Mouse (Mus musculus): ENCODE measurements around the gene Grin2c. TPM values are rescaled to one million over a fixed set of nuclear protein-coding genes. Genes with fewer than 3 reads are reported as not detected.

Gene Grin2c
- polyA plus RNA-seq, 1 experiment = 0.89 TPM

DNA sequence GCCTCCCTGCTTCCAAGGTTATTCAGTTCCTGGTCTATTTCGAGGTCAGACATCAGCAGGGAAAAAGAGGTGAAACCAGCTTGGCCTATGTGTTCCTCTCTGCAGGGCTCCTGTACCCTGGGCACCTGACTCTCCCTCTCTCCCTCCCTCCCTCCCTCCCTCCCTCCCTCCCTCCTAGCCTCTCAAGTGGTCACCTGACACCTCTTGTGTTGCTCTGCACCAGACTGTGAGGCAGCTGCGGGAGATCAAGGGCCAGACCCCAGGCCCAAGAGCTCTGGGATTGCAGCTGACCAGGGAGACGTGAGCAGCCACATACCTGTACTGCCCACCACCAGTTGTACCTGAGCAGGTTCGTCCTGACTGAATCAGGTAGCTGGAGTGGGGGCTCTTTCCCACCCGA lies 51.9 kb downstream of the Grin2c start:
- no peak for TF ChIP-seq POLR2A (IDR thresholded peaks at IDR 0.05; ENCODE audit: borderline replicate concordance, extremely low read depth, insufficient read depth, insufficient read length, poor library complexity, severe bottlenecking)
- no peak for TF ChIP-seq CTCF (IDR thresholded peaks at IDR 0.05; ENCODE audit: borderline replicate concordance, extremely low read depth, insufficient read depth, insufficient read length)
- DNase-seq (ENCODE audit: low read depth) = no peak

DNA sequence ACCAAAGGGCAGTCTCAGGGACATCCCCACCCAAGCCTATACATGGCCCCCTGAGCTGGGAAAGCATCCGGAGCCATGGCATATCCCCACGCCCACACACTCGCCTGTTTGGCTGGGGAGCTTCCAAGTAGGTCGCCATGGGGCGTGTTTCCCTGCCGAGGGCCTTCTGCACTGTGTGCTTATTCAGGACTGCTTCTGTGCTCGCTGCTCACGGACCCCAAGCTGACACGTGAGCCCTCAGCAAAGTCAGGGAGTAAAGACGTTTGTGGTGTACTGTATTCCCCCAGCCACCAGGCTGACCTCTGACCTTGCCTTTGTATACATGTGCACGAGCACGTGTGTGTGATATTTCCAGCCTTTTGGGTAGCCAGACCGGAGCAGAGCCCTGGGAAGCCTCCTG lies 54.9 kb downstream of the Grin2c start:
- TF ChIP-seq CTCF (IDR thresholded peaks at IDR 0.05; ENCODE audit: borderline replicate concordance, extremely low read depth, insufficient read depth, insufficient read length) (no peak), POLR2A (IDR thresholded peaks at IDR 0.05; ENCODE audit: borderline replicate concordance, extremely low read depth, insufficient read depth, insufficient read length, poor library complexity, severe bottlenecking) (no peak)

DNA sequence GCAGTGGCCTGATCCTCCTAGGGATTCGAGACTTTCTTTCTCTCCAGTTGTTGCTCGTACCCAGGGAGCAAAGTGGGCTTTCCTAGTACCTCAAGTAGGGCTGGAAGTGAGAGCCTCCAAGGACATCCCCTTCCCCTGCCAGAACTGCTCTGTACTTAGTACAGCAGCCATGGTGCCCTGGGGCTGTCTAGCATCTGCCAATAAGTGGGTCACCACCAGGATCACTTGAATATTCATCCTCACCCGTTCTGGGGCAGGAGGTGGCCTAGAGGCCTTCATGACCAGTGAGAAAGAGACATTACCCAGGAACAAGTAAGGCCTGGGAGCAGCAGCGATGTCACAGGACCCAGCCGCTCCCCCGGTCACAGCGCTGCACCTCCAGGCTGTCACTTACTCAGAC lies 57.1 kb downstream of the Grin2c start:
- no peak for TF ChIP-seq POLR2A (IDR thresholded peaks at IDR 0.05; ENCODE audit: borderline replicate concordance, extremely low read depth, insufficient read depth, insufficient read length, poor library complexity, severe bottlenecking)
- no peak for TF ChIP-seq CTCF (IDR thresholded peaks at IDR 0.05; ENCODE audit: borderline replicate concordance, extremely low read depth, insufficient read depth, insufficient read length)

More for the DNA sequence above, 54.9 kb downstream of the Grin2c start:
- no peak for DNase-seq (ENCODE audit: low read depth)

DNA sequence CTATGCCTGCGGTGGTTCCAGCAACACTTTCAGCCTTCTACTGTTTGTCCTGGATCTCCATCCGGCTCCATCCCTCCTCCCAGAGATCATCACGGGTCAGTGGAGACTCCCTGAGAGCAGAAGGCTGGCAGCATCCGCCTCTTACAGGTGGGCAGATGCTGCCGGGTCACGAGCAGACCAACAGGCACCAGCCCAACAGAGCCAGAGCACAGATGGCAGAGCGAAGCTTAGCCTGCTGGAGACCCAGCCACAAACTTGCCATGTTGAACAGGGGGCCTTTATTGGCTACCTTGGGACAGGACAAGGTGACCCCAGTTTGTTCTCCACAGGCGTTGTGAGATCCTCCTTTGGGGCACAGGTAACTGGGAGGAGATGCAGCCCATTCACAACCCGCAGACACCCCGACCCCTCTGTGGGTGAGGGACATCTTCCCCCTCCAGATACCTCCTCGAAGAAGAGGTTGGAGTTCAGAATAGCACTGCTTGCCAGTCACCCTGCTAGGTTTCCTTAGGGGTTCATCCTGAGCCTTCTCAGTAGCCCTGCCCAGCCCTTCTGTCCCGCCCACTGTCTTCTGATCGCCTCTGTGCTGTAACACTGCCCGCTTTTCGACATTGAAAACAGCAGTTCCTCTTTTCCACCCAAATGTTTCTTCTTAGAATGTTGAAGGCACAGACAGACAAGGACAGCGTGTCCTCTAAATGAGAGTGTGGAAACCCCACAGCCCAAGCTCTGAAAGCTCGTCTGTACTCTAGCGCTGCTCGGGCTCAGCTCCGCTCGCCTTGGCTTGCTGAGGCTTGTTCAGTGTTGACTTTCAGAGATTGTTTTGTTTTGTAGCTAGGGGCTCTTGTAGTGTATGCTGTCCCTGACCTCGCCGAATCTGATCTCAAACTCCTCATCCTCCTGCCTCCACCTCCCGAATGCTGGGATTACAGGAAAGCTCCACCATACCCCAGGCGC lies 58.0 kb downstream of the Grin2c start:
- TF ChIP-seq POLR2A (IDR thresholded peaks at IDR 0.05; ENCODE audit: borderline replicate concordance, extremely low read depth, insufficient read depth, insufficient read length, poor library complexity, severe bottlenecking) (no peak), CTCF (IDR thresholded peaks at IDR 0.05; ENCODE audit: borderline replicate concordance, extremely low read depth, insufficient read depth, insufficient read length) (no peak)
- DNase-seq (ENCODE audit: low read depth) = no peak

More for the DNA sequence above, 57.1 kb downstream of the Grin2c start:
- no peak for DNase-seq (ENCODE audit: low read depth)

DNA sequence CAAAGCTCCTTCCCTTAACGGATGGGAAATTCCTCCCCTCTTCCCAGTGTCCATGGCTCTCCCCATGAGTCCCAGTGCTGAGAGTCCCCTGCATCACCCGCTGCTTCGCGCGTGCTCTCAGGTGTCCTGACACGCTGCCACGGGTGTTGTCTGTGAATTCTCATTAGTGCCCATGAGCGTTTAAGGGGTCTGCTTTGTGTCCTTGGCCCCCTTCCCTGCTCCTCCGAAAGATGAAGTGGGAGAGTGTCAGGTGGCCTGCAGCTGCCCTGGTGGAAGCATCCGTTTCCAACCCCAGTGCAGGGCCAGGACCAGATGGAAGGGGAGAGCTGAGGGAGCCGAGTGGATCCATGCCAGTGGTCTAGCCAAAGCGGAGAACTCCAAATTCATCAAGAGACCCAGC lies 58.9 kb downstream of the Grin2c start:
- DNase-seq (ENCODE audit: low read depth) = peak; percentile 49
- TF ChIP-seq CTCF (IDR thresholded peaks at IDR 0.05; ENCODE audit: borderline replicate concordance, extremely low read depth, insufficient read depth, insufficient read length) (no peak), POLR2A (IDR thresholded peaks at IDR 0.05; ENCODE audit: borderline replicate concordance, extremely low read depth, insufficient read depth, insufficient read length, poor library complexity, severe bottlenecking) (no peak)

DNA sequence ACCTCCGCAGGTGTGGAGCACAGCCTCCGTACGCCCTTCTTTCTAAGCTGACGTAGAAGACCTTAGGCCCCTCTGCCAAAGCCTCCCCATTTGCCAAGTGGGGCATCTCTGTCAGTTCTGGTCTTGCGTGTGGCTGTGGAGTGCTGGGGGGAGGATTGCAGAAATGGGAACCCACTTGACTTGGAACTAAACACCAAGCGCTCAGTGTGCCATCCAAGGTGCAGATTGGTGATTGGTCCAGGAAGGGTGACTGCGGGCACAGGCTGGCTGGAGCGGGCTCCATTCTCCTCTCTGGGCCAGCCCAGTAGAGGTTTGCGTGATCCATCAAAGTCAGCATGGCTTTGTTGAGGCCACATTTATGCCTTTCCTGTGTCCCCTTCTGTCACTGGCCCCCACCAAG lies 64.3 kb downstream of the Grin2c start:
- DNase-seq (ENCODE audit: low read depth) = no peak
- TF ChIP-seq POLR2A (IDR thresholded peaks at IDR 0.05; ENCODE audit: borderline replicate concordance, extremely low read depth, insufficient read depth, insufficient read length, poor library complexity, severe bottlenecking) = no peak
- TF ChIP-seq CTCF (IDR thresholded peaks at IDR 0.05; ENCODE audit: borderline replicate concordance, extremely low read depth, insufficient read depth, insufficient read length) = no peak

DNA sequence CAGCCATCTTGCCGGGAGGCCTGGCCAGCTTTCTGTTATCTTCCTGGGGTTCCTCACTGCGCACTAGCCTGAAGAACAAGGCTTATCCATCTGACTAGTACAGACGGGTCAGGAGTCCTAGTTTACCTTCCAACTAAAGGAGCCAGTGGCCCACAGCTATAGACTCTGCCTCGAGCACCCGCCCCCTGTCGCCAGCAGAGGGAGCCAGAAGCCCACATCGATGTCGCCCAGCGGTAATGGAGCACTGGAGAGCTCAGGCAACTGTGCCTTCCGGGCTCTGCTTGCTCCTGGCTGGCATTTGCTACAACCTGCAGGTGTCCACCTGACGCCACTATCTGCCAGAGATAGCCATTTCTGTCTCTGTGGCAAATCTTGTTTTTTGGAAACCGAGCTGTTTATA lies 64.7 kb downstream of the Grin2c start:
- peak; percentile 85 for DNase-seq (ENCODE audit: low read depth)
- no peak for TF ChIP-seq POLR2A (IDR thresholded peaks at IDR 0.05; ENCODE audit: borderline replicate concordance, extremely low read depth, insufficient read depth, insufficient read length, poor library complexity, severe bottlenecking)
- TF ChIP-seq CTCF (IDR thresholded peaks at IDR 0.05; ENCODE audit: borderline replicate concordance, extremely low read depth, insufficient read depth, insufficient read length) = peak; percentile 98

DNA sequence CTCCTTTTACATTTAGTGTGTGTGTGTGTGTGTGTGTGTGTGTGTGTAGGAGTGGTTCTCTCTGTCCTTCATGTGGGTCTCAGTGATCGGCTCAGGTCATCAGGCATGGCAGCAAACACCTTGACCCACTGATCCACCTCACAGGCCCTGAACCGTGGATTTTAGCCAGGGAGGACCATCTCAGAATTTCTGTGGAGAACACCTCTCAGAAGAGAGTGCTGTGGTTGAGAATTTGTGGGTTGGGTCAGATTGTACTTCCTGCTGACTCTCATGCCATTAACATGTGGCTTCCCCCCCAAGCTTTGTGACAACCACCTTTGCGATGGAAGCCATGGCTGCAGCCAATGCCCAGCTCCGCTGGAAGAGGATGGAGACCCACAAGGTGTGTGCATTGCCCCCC lies 66.5 kb downstream of the Grin2c start:
- no peak for TF ChIP-seq CTCF (IDR thresholded peaks at IDR 0.05; ENCODE audit: borderline replicate concordance, extremely low read depth, insufficient read depth, insufficient read length)
- no peak for TF ChIP-seq POLR2A (IDR thresholded peaks at IDR 0.05; ENCODE audit: borderline replicate concordance, extremely low read depth, insufficient read depth, insufficient read length, poor library complexity, severe bottlenecking)
- DNase-seq (ENCODE audit: low read depth) = no peak

Other genes starting within 250 kb of the Grin2c start
- gene Cd300ld4, start 240.2 kb downstream of the Grin2c start, polyA plus RNA-seq (2012; rRNA removed) = 0.16 and 0.21 TPM in 2 replicates
- gene Cd300ld5, start 229.5 kb downstream of the Grin2c start, polyA plus RNA-seq (2012; rRNA removed) = 0.21 and 0.23 TPM in 2 replicates
- gene Cd300ld3, start 218.8 kb downstream of the Grin2c start, polyA plus RNA-seq (2012; rRNA removed) = 0.10 TPM in 1 of 2 replicates, not detected in the other
- not detected in 2 replicates for gene Cd300e, start 205.1 kb downstream of the Grin2c start, polyA plus RNA-seq (2012; rRNA removed)
- gene Rab37, start 175.8 kb downstream of the Grin2c start, polyA plus RNA-seq (2012; rRNA removed) = 0.83 and 0.89 TPM in 2 replicates
- 0.10 and 0.15 TPM in 2 replicates for gene Cd300lf, start 133.3 kb downstream of the Grin2c start, polyA plus RNA-seq (2012; rRNA removed)
- 31.6 and 40.5 TPM in 2 replicates for gene Slc9a3r1, start 103.9 kb downstream of the Grin2c start, polyA plus RNA-seq (2012; rRNA removed)
- 7.1 and 10.7 TPM in 2 replicates for gene Tmem104, start 79.8 kb downstream of the Grin2c start, polyA plus RNA-seq (2012; rRNA removed)
- gene Nat9, start 79.4 kb downstream of the Grin2c start, polyA plus RNA-seq (2012; rRNA removed) = 16.0 and 16.9 TPM in 2 replicates
- 26.1 and 32.4 TPM in 2 replicates for gene Fdxr, start 9.8 kb upstream of the Grin2c start, polyA plus RNA-seq (2012; rRNA removed)
- gene Fads6, start 30.4 kb upstream of the Grin2c start, polyA plus RNA-seq (2012; rRNA removed) = 1.6 and 2.4 TPM in 2 replicates
- 0.13 and 0.15 TPM in 2 replicates for gene Otop2, start 39.9 kb upstream of the Grin2c start, polyA plus RNA-seq (2012; rRNA removed)
- gene Ush1g, start 54.8 kb upstream of the Grin2c start, polyA plus RNA-seq (2012; rRNA removed) = 0.04 and 0.11 TPM in 2 replicates
- 0.29 and 0.64 TPM in 2 replicates for gene Otop3, start 67.5 kb upstream of the Grin2c start, polyA plus RNA-seq (2012; rRNA removed)
- 61.7 and 64.8 TPM in 2 replicates for gene Hid1, start 100.5 kb upstream of the Grin2c start, polyA plus RNA-seq (2012; rRNA removed)
- gene Cdr2l, start 114.7 kb upstream of the Grin2c start, polyA plus RNA-seq (2012; rRNA removed) = 39.1 and 50.8 TPM in 2 replicates
- gene Mrpl58, start 136.5 kb upstream of the Grin2c start, polyA plus RNA-seq (2012; rRNA removed) = 115 and 126 TPM in 2 replicates
- 399 and 402 TPM in 2 replicates for gene Atp5h, start 152.7 kb upstream of the Grin2c start, polyA plus RNA-seq (2012; rRNA removed)
- gene Kctd2, start 152.9 kb upstream of the Grin2c start, polyA plus RNA-seq (2012; rRNA removed) = 45.9 and 46.8 TPM in 2 replicates
- gene Trim80, start 173.3 kb upstream of the Grin2c start, polyA plus RNA-seq (2012; rRNA removed) = 0.04 and 0.12 TPM in 2 replicates
- not detected in 2 replicates for gene Slc16a5, start 195.2 kb upstream of the Grin2c start, polyA plus RNA-seq (2012; rRNA removed)
- 12.4 and 15.1 TPM in 2 replicates for gene Armc7, start 208.4 kb upstream of the Grin2c start, polyA plus RNA-seq (2012; rRNA removed)
- gene Nt5c, start 224.6 kb upstream of the Grin2c start, polyA plus RNA-seq (2012; rRNA removed) = 67.9 and 84.3 TPM in 2 replicates
- 1,229 and 1,645 TPM in 2 replicates for gene Jpt1, start 247.1 kb upstream of the Grin2c start, polyA plus RNA-seq (2012; rRNA removed)